Mouse (Mus musculus) thymus, postnatal 25 days (tissue): ENCODE data around the gene Rpl19.

Source experiments
- DNase-seq: peaks from one replicate; pipeline ENCODE4 v3.0.0; 2022

The Rpl19 gene

DNA sequence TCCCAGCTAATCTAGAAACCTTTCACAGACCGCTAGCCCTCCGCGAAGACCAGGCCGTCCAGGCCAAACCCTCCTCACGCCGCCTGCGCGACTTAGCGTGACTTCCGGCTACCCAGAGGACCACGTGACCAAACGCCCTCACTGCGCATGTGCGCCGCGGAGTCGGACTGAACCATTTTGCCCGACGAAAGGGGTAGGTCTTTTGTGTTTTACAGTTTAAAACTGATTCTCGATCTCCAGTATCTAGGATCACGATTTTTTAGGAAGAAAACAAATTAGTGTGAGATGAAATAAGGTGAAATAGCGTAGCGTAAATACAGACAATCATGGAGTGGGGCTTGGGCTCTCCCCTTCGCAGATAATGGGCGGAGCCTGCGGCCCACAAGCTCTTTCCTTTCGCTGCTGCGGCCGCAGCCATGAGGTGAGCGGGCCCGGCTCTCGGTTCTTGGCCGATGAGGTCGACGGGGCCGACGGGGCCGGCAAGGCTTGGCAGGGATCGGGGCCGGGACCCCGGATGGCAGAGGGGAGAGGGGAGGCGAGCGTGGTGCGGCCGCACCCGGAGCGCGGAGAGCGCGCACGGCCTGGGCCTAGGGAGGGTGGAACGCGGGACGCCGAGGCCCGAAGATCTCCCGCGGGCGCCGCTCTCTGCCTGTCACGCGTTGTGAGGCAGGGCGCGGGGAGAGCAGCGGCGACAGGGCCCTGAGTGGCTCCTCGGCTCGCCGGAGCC, at the start of gene Rpl19:
Gene Rpl19 (plus strand): TSS at position 141 of the 727 bp plus-strand sequence.
- DNase-seq: peak; percentile 89

- DNase-seq: peak; percentile 78
Observed at GRCm38 (mm10) chr11:97977797-97978196, 48.7 kb upstream of the Rpl19 start.

- DNase-seq: no peak
Observed at GRCm38 (mm10) chr11:97978392-97978791, 48.1 kb upstream of the Rpl19 start.

DNA sequence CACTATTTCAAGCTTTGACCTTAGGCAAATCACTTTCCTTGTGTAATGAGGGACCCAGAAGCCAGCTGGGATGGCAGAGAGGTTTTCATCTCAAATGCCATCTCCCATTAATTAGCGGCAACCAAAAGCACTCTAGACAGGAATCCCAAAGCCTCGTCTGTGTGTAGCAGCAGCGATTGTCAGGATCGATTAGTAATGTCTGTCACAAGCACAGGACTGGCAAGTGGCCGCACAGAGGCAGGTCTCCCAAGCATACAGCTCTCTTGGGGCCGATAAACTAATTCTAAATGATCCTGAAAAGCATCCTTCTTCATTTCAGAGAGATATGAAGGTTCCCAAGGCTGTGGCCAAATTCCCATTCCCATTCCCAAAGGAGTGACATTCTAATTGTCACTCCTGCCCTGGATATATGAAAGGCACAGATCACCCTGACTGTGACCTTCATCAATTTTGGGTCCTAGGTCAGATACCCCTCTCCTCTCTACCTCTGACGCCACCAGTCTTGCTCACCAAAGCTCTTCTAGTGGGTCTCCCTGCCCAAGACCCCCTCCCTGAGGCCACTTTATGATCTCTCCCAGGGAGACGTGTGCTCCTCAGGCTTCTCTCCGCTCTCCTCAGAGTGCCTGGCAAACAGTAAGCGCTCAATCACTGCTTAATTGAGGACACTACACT, 46.5 kb upstream of the Rpl19 start:
- DNase-seq: no peak

DNA sequence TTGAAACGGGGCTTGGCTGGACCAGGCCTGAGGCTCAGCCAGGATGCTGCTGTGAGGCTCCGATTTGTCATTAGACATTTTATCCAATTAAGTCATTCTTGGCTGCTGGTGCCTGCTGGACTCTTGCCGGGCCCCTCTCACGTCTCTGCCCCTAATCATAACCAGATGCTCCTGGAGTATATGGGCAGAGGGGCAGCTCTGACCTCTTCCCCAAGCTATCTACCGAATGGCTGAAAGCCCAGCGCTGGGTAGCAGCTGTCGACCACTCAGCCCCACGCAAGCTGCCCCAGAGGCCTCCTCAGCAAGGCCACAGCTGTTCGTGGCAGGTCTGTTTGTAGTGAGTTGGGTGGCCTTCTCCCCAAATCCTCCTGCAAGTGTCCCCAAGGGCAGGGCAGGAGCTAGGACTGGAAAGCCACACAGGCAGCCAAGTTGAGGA, 46.0 kb upstream of the Rpl19 start:
- DNase-seq: no peak

DNA sequence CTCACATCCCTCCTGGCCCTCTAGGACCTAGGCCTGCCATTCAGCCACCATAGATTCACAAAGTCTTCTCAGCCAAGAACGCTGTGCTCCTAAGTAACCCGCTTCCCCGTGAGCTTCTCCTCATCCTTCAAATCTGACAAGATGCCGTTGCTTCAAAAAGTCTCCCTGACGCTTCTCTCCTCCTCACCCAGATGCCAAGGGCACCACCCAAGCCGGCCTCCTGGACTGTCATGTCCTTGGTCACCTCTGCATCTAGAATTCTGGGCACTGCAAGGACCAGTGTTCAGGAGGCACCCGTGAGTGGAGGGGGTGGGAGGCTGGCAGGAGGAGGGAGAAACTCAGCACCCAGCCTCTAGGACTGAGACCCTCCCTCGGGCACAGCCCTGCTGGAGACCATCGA, 43.8 kb upstream of the Rpl19 start:
- no peak for DNase-seq

DNA sequence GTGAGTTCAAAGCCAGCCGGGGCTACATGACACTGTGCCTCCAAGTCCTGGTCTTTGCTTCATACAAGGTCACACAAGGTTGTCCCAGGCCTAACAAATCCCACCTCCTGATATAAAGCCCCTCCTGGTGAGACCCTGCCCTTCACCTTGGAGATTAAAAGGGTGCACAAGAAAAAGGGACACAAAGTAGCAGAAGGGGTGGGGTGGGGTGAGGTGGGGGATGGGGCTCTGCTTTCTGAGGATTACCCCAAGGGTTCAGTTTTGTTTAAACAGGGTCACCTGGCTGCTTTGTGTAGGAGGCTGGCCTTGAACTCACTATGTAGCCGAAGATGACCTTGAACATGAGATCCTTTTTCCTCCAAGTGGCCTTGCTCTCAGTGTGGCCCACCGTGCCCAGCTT, 43.0 kb upstream of the Rpl19 start:
- DNase-seq: no peak

- peak; percentile 45 for DNase-seq
Observed at GRCm38 (mm10) chr11:97983983-97984382, 42.5 kb upstream of the Rpl19 start.

DNA sequence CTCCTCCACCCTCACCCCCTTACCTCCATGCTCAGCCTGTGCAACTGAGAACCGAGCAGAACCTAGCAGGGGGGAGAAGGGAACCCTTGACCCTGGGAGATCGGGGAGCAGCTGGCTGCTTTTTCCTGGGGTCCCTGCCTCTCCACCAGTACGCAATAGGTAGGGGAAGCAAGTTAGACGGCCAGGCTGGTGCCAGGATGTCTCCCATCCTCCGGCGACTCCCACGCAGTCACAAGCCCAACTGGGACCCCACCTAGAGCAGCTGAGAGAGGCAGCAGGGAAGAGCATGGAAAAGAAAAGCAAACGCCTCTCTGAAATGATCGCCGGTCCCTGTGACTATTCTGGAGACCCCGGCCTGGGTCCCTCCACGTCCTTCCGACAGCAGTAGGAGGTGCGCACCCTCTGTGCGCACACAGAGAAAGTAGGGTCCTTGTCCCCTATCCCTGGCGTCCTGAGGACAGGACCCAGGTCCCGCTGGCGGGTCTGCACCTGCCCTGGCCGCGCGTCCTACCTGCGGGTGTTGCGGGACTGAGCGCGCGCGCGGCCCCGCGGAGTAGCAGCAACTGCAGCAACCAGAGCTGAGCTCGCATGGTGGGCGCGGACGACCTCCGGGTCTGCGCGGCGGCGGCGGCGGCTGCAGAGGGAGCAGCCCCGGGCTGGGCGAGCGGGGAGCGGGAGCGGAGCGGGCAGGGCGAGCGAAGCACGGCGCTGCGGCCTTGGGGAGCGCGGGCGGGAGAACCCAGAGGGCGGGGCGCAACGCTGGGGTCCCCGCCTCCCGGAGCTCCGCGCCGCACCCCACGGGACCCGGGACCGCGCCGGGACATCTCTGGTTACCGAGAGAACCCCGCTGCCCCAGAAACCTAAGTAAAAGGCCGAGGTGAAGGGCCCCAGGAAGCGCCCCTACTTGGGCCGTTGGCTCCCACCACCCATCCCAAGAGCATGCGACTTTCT, 40.5 kb upstream of the Rpl19 start, which contains the start of gene Plxdc1:
Gene Plxdc1 (minus strand): TSS at position 718 of the 951 bp plus-strand sequence.
- DNase-seq: peak; percentile 79

GRCm38 (mm10) chr11:97986738-97987465, 39.6 kb upstream of the Rpl19 start:
- DNase-seq: no peak

GRCm38 (mm10) chr11:97987551-97988526, 38.7 kb upstream of the Rpl19 start:
- DNase-seq: peak; percentile 96

DNA sequence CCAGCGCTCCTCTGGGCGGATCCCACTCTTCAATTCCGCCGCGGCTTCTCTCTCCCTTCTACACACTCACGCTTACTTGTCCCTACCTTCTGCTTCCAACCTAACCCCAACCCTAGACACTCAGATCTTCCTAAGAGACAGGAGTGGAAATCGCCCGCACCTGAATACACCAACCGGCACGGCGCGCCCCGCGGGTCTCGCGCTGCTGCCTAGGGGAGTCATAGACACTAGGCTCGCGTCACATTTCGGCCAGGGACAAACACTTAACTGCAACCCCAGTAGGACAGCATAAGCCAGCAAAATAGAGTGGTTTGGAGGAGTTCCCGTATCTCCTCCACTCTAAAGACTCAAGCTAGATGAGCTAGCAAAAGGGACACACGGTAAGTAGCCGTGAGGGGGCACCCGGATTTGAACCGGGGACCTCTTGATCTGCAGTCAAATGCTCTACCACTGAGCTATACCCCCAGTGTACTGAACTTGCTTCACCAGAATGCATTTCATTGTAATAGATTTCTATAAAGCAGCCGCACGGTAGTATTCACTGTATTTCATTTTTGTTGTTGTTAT, 37.9 kb upstream of the Rpl19 start:
- peak; percentile 92 for DNase-seq

DNA sequence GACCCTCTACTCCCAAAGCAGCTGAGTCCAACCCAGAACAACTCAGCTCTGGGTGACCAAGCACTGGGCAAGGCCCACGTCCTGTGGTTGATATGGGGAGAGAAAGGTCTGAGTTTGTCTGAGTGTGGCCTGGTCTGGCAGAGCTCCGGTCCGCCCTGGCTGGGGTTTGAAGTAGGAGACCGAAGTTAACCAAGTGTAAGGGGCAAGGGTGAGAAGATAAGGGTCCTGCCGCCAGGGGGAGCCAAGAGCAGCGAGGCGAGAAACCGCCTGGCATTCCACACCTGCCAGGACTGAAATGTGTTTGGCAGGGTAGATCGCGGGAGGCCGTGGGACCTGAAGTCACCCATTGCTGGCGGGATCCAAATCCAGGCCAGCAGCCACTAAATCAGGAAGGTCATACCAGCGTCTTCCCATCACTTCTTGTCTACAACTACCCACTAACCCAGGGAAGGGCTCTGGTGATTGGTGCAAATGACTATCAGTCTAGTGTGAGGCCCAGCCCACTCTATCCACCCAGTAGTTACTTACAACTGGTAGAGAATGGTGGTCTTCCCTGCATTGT, 31.9 kb upstream of the Rpl19 start:
- DNase-seq: peak; percentile 95

GRCm38 (mm10) chr11:97995564-97996288, 30.8 kb upstream of the Rpl19 start, which contains the start of gene Arl5c:
Gene Arl5c, minus strand, starts transcription at chr11:97996181.
- peak; percentile 87 for DNase-seq

DNA sequence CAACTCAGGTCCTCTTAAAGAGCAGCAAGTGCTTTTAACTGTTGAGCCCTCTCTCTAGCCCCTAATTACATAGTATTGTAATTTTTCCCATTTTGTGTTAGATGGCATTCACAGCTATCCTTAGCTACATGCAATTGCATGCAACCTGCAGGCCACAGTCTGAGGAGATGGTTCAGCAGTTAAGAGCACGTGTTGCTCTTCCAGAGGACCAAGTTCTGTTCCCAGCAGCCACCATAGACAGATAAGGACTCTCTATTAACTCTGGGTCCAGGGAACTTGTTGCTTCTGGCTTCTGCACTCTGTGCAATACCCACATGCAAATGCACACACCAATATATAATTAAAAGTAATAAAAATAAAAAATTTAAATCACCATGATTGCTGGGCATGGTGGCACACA, 29.8 kb upstream of the Rpl19 start:
- no peak for DNase-seq

GRCm38 (mm10) chr11:97997387-97997960, 29.0 kb upstream of the Rpl19 start:
- peak; percentile 42 for DNase-seq

DNA sequence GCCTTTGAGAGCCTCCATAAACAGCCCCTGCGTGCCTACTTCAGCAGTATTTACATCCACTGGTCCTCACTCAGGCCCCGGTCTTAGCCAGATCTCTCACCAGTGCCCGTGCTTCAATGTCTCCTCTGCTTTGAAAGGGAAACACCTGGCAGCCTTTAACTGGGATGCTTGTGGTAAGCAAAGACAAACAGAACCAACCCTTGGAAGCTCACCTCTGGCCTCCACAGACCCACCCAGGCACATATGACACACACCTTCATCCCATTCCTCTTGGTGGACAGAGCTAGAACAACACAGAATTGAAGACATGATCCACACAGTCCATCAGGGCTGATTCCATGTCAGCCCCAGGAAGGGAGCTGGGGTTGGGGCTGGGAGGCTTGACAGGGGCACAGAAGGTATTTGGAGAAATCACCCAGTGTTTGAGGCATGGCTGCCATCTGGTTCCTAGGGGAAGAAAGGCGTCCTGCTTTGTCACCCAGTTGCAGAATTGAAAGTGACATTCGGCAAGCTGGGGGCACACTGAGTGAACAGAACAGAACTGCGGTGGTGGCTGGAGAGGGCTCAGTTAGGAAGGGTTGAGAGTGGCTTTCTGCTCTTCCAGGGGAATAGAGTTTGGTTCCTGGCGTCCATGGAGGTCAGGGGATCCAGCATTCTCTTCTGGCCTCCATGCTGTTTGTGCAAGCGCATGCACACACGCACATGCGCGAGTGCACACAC, 28.3 kb upstream of the Rpl19 start:
- DNase-seq: peak; percentile 61

DNA sequence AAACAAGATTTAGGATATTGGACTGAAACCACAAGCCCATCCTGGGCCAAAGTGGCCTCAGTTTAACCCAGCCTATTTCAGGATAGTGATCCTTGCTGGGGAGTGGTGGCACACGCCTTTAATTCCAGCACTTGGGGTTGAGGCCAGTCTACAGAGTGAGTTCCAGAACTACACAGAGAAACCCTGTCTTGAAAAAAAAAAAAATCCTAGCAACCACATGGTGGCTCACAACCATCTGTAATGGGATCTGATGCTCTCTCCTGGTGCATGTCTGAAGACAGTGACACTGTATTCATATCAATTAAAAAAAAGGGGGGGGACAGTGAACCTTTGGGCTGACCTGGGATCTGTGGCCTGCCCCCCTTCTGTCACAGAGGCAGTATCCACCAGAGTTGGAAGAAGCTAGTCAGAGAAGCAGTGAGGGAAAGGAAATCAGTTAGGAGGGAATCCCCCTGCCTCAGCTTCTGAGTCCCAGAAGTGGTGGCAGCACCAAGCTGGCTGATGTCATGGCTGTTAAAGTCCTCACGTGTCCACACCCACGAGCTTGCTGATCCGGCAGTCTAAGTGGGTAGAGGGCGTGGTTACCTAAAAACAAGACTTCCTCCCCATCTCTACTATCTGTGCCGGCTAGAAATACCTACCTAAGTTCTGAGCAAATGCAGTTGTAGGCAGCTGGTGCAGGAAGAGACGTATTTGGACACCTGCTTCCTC, 27.5 kb upstream of the Rpl19 start:
- peak; percentile 75 for DNase-seq
